Mouse (Mus musculus) 416B (cell line): Measurements from ENCODE around the gene Hps6.
"Not testable (repeated sequence)": the region's sequence is repeated elsewhere in the genome, so short reads cannot be mapped to it uniquely, and the experiment has no call there.

Experiments
- DNase-seq: peaks from one replicate; pipeline ENCODE4 v3.0.0; 2011; ENCODE audit warnings: low read depth

The Hps6 gene

DNA sequence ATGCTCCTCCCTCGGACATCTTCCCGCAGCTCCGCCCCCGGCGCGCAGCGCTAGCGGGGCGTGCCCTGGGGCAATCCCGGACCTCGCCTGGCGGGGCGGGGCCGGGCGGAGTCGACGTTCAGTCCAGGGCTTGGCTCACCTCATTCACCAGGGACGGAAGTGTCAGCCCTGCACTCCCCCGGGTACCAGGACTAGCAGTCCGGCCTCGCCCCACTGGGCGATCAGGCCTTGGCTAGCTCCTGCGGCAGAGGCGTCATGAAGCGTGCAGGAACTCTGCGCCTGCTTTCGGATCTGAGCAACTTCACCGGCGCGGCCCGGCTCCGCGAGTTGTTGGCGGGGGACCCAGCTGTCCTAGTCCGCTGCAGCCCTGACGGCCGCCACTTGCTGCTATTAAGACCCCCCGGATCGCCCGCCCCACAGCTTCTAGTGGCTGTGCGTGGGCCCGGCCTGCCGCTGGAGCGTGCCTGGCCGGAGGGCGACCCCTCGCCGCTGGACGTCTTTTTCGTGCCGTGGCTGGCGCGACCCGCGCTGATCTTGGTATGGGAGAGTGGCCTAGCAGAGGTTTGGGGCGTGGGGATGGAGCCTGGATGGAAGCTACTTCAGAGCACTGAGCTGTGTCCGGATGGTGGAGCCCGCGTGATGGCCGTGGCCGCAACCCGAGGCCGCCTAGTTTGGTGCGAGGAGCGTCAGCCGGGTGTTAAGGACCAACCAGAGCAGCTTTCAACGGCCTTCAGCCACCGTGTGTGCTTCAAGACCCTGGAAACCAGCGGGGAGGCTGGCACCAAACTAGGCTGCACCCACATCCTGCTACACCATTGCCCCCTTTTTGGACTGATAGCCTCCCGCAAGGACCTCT is at the start of gene Hps6:
Gene Hps6 (plus strand): TSS at position 138 of the 856 bp plus-strand sequence.
- DNase-seq: peak; percentile 92

GRCm38 (mm10) chr19:45956736-45957135 is 46.6 kb upstream of the Hps6 start:
- no peak for DNase-seq

DNA sequence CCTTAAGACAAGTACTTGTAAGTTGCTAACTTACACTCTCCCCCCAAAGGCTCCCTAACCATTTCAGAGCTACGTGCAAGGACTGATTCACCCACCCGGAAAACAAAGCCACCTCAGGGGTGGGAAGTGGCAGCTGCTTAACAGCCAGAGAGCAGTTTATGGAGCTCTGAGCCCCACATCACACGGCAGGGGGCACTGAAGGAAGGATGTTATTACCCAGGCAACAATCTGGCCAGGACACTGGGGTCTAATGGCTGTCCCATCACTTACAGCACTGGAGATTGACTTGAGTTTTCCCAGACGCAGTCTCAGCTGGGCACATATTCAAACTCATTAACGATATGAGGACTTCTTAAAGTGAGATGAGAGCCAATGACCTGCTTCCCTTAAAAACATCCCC is 42.5 kb upstream of the Hps6 start:
- DNase-seq: no peak

GRCm38 (mm10) chr19:45984379-45984778 is 18.9 kb upstream of the Hps6 start:
- no peak for DNase-seq

GRCm38 (mm10) chr19:45988238-45988637 is 15.1 kb upstream of the Hps6 start:
- DNase-seq: peak; percentile 23

DNA sequence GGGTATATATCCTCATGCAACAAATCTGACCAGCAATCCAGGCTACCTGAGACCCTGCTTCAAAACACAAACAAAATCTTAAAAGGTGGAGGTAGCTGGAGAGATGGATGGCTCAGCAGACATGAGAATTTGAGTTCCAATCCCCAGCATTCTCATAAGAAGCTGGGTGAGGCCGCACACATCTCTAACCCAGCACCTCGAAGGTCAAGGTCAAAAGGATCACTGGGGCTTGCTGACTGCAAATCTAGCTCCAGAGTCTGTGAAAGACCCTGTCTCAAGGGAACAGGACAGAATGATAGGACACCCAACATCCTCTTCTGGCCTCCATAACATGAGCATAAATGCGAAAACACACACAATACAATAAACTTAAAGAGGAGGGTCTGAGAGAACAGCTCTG is 12.1 kb upstream of the Hps6 start:
- no peak for DNase-seq

DNA sequence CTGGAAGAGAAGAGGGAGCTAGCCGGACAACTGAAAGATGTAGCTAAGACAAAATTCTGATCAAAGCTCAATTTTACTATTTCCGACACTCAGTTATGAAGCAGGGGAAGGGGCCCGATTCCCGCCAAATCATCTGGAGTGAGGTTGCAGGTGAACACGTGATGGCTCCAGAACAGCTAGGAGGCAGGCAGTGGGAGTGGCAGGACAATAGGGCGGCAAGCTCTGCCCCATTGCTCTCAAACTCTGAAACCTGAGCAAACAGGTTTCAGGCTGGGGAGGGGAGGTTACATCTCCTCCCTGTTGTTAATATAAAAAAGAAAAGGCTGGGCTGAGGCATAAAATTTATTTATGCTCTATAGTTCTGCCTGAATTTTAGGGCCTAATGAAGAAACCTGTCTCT is 9.9 kb upstream of the Hps6 start:
- DNase-seq: not testable (repeated sequence)

GRCm38 (mm10) chr19:45993981-45994737 is 9.1 kb upstream of the Hps6 start:
- no peak for DNase-seq

GRCm38 (mm10) chr19:45997365-45997764 is 5.9 kb upstream of the Hps6 start:
- peak; percentile 49 for DNase-seq

- DNase-seq: peak; percentile 96
These were observed 5.3 kb upstream of the Hps6 start, which contains the start of gene Armh3 for GRCm38 (mm10) chr19:45997785-45998693. Gene Armh3 (minus strand): TSS chr19:45998488.

- no peak for DNase-seq
These were observed 4.6 kb upstream of the Hps6 start for GRCm38 (mm10) chr19:45998694-45999217.

GRCm38 (mm10) chr19:45999378-45999777 is 3.9 kb upstream of the Hps6 start:
- no peak for DNase-seq

GRCm38 (mm10) chr19:46002279-46002678 is 1.0 kb upstream of the Hps6 start:
- DNase-seq: peak; percentile 95

DNA sequence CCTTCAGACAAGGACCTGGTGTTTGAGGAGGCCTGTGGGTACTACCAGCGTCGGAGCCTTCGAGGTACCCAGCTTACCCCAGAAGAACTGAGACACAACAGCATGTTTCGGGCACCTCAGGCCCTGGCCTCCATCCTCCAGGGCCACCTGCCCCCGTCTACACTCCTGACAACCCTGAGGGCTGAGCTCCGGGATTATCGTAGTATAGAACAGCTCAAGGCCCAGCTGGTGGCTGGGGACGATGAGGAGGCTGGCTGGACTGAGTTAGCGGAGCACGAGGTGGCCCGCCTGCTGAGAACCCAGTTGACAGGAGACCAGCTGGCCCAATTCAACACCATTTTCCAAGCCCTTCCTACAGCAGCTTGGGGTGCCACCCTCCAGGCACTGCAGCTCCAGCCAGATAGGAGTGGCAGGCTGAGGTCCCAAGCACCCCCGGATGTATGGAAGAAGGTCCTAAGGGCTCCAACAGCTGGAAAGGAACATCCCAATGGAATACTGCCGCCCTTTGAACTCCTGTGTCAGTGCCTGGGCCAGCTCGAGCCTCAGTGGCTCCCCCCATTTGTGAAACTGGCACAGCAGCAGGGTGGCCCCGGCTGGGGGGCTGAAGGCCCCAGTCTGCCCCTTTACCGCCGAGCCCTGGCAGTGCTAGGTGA is 1.6 kb downstream of the Hps6 start:
- DNase-seq: no peak

GRCm38 (mm10) chr19:46005680-46006079 is 2.4 kb downstream of the Hps6 start:
- no peak for DNase-seq

DNA sequence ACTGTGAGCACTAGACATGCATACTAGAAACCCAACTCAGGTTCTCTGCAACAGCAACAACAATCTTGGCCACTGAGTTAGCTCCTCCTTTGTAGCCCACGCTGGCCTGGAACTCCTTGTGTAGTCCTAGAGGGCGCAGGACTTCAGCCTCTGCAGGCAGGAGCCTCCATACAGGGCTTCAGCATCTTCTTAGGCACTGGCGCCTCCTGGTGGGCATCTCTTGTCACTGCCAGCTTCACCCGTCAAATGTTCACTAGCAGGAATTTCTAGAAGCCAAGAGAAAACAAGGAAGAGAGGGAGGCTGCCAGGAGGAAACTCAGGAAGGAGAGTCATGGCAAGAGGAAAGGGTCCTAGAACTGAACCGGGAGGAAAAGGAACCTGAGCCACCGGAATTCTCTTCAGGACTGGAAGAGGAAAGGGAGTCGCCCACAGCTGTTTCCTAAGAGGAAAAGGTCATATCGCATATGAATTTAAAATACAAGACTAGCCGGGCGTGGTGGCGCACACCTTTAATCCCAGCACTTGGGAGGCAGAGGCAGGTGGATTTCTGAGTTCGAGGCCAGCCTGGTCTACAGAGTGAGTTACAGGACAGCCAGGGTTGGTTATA is 11.4 kb downstream of the Hps6 start:
- DNase-seq: peak; percentile 94

GRCm38 (mm10) chr19:46016023-46016422 is 12.7 kb downstream of the Hps6 start:
- no peak for DNase-seq

- no peak for DNase-seq
These were observed 21.7 kb downstream of the Hps6 start for GRCm38 (mm10) chr19:46024959-46025358.

DNA sequence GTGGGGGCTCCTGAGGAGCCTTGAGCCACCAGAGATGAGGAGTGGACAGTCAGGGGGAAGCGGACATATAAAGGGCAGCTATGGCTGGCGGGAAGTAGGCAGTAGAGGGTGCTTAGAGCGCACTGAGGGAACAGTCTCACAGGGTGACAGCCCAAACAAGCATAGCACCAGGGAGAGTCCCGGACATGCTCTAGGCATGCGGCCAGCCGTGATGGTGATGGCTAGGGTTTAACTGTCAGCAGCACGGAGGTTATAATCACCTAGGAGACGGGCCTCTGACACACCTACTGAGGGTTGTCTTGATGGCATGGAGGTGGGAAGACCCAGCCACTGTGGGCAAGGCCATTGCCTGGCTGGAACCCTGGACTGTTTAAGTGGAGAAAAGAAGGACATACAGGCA is 23.3 kb downstream of the Hps6 start:
- no peak for DNase-seq

DNA sequence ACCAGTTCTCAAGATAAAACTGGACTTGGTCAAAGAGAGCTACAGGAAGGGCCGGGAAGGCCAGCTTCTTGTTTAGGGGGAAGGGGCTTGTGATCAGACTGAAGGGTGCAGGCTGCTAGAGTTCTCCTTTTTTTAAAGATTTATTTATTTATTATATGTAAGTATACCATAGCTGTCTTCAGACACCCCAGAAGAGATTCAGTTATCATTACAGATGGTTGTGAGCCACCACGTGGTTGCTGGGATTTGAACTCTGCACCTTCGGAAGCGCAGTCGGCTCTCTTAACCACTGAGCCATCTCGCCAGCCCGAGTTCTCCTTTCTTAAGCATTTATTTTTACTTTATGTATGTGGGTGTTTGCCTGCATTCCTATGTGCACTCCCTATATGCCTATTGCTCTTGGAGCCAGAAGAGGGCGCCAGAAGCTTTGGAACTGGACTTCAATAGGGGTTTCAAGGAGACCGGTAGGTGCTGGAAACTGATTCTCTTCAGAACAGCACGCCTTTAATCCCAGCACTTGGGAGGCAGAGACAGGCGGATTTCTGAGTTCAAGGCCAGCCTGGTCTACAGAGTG is 25.5 kb downstream of the Hps6 start:
- peak; percentile 65 for DNase-seq
